Mouse (Mus musculus) limb, embryonic 15.5 days (tissue): ENCODE measurements around the gene Vps13d. TPM values are rescaled to one million over a fixed set of nuclear protein-coding genes. Genes with fewer than 3 reads are reported as not detected.

Experiments used
- ATAC-seq: fragments of 200-750 bp; cut with Nextera tagmentation; 2 replicates; pipeline ENCODE4 v1.8.0; 2017; ENCODE audit warnings: low read depth, moderate TSS enrichment; ENCODE audit not compliant: insufficient number of reproducible peaks, low FRiP score, low TSS enrichment
- H3K27ac ChIP-seq: fragments of 300-500 bp; sonication (generic); 2 replicates; pipeline ENCODE4 v1.5.1; 2015; ENCODE audit warnings: moderate library complexity, mild to moderate bottlenecking, inconsistent platforms
- H3K27me3 ChIP-seq: fragments of 300-500 bp; sonication (generic); 2 replicates; pipeline ENCODE4 v1.6.1; 2015; ENCODE audit warnings: inconsistent platforms
- H3K36me3 ChIP-seq: fragments of 300-500 bp; sonication (generic); 2 replicates; pipeline ENCODE4 v1.6.1; 2015; ENCODE audit warnings: inconsistent platforms
- H3K4me1 ChIP-seq: fragments of 300-500 bp; sonication (generic); 2 replicates; pipeline ENCODE4 v1.6.1; 2015; ENCODE audit warnings: inconsistent platforms
- H3K4me2 ChIP-seq: fragments of 300-500 bp; sonication (generic); 2 replicates; pipeline ENCODE4 v1.6.1; 2015; ENCODE audit warnings: mild to moderate bottlenecking, inconsistent platforms
- H3K4me3 ChIP-seq: fragments of 300-500 bp; sonication (generic); 2 replicates; pipeline ENCODE4 v1.5.1; 2015; ENCODE audit warnings: mild to moderate bottlenecking, inconsistent platforms
- H3K9ac ChIP-seq: fragments of 300-500 bp; sonication (generic); 2 replicates; pipeline ENCODE4 v1.6.1; 2015; ENCODE audit warnings: inconsistent platforms
- H3K9me3 ChIP-seq: fragments of 300-500 bp; sonication (generic); 2 replicates; pipeline ENCODE4 v1.6.1; 2016; ENCODE audit warnings: inconsistent platforms
- WGBS: fragments of 180-500 bp; shearing (Covaris S2); methylation state at CpG from one replicate; pipeline ENCODE4 v1.1.7; 2015; 5-methylcytosine and 5-hydroxymethylcytosine counted together
- polyA plus RNA-seq: library from polyadenylated mRNA; unstranded; fragments of >200 nt; fragmentation: Nextera tagmentation; extraction: Ambion mirVana; gene quantifications from 2 replicates; pipeline ENCODE4 v1.2.1, GENCODE M21; 2015

Vps13d gene
- polyA plus RNA-seq, 1 experiment from 2014 or later: 11.1 TPM

DNA sequence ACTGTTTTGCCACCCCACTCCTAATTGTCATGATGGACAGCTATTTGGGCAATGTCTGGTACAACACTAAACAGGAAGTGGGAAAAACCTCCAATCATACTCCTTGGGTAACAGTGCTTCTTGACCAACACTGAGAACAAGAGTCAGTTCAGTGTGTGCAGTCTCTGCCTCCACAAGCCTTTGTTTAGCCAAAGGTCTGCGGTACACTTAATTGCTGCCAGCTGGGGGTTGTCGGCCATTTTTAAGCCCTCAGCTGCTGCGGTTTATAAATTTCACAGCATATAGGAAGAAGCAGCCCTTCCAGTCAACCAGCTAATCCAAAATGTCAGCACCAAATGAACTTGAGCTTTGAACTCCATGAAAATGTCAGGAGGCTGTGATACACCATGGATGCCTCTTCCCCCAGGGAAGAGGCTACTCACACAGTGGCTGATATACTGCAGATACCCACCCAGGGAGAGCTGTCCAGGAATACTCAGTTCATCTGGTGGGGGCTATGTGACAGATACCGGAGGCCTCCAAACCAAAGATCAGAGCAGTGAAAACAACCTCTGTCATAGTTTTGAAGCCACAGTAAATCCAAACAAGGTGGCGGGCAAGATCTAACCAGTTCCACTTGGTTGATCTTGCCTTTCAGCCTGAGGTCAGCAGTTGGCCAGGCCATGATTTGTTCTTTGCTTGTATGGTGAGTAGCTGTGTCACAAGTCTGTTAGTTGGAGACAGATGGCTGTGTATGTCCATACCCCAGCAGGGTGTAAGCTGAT, 206.2 kb downstream of the Vps13d start:
- WGBS: 38% methylated on average over 5 of the region's 5 CpGs
- Histone ChIP-seq H3K27ac (peak overlapping the region; percentile 47; the same call in 1 of the 2 replicates), H3K4me3 (no peak overlapping the region), H3K4me2 (no peak overlapping the region), H3K4me1 (peaks cover 19% of the 10 kb centered on the region), H3K9me3 (no peaks in the 10 kb centered on the region), H3K9ac (no peak overlapping the region), H3K36me3 (no peaks in the 10 kb centered on the region), H3K27me3 (no peaks in the 10 kb centered on the region)
- ATAC-seq: no peak

DNA sequence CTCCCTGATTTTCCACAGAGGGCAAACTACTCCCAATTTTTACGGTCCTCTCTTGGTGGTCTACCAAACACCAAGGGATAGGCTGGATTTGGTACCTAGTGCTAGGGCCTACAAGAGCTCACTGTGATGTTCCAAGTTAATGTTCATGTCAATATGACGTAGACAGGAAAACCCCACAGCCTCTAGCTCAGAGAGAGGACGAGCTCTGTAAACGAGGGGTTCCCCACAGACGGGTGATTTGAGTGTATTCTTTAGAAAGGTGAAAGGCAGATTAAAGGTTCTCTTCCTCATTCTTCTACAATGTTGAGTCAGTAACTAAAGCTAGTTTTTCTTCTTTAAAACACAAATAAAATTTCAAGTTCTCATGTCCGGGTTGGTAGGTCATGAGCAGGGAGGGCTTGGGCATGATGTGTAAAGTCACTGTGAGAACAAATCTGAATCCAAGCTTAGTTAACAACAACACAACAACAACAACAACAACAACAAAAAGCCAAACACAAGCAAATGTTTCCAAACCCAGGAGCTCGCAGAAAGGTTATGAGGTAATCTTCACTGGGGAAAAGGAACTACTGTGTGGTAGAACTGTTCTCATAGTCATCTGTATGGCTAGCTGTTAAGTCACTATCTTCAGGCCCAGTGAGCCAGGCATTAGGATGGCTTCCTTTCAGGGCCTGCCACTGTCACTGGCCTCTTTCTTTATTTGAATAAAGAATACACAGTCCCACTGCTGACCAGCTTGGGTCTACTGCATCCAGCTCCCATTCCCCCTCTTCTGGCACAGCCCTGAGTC, 208.6 kb downstream of the Vps13d start:
- Histone ChIP-seq H3K27me3 (no peaks in the 10 kb centered on the region), H3K4me2 (no peak overlapping the region), H3K9ac (no peak overlapping the region), H3K9me3 (no peaks in the 10 kb centered on the region), H3K4me3 (no peak overlapping the region), H3K4me1 (peaks cover 16% of the 10 kb centered on the region), H3K27ac (no peak overlapping the region), H3K36me3 (0 out of 2 replicates have a peak, but pooled peaks cover 2% of the 10 kb centered on the region)
- 89% methylated on average over 7 of the region's 7 CpGs for WGBS
- no peak for ATAC-seq

DNA sequence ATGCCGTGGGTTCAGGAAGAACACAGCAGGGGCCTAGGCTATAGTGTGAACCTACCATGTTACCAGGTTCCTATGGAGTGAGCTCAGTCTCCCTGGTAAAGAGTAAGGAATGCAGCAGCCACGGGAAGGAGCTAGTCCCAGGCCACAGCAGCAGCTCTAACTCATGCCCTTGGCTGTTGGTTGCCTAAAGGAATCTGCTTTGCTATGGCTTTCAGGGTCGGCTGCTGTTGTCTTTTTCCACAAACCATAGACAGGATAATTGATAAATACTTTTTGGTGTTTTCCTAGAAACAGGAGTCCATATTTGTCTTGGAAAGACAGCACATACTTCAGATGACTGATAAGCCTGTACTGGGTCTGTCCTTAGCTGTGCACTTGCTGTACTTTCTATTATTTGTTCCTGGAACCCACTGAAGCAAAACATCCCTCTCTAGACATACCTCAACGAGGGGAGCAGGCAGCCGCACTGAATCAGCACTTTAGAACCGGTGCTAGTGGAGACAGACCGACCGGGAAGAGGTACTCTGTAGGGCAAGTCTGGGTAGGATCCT, 210.9 kb downstream of the Vps13d start:
- H3K4me2 ChIP-seq: no peak overlapping the region
- no peaks in the 10 kb centered on the region for H3K27me3 ChIP-seq
- WGBS: 52% methylated on average over 8 of the region's 8 CpGs
- H3K36me3 ChIP-seq: 0 out of 2 replicates have a peak, but pooled peaks cover 2% of the 10 kb centered on the region
- no peaks in the 10 kb centered on the region for H3K9me3 ChIP-seq
- no peak overlapping the region for H3K4me3 ChIP-seq
- no peak overlapping the region for H3K27ac ChIP-seq
- no peak overlapping the region for H3K9ac ChIP-seq
- no peak for ATAC-seq
- peaks cover 24% of the 10 kb centered on the region for H3K4me1 ChIP-seq

DNA sequence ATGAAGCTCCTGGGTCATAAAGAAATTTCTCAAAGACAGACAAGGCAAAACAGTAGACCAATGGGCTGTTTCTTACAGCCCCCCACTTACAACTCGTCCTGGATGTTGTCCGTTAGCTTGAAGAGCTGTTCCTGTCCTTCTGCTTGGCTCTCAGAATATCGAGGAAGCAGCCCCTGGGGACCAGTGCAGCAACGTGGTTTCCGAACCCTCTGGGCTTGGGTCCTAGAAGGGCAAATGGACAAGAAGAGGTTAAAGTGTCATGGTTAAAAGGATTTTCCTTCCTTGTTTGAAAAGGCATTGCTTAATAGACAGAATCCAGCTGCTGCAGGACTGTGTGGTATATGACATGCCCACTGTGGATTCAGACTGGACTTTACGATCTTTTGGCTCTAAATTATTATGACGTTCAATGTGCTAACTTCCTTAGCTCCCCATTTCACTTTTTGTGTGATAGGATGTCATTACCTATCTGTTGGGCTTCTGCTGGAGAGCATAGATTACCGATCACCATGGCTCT, 211.5 kb downstream of the Vps13d start:
- Histone ChIP-seq H3K27ac (no peak overlapping the region), H3K36me3 (0 out of 2 replicates have a peak, but pooled peaks cover 2% of the 10 kb centered on the region), H3K4me3 (no peak overlapping the region), H3K4me2 (no peak overlapping the region), H3K9ac (no peak overlapping the region), H3K9me3 (no peaks in the 10 kb centered on the region), H3K27me3 (no peaks in the 10 kb centered on the region), H3K4me1 (peaks cover 24% of the 10 kb centered on the region)
- no peak for ATAC-seq
- 68% methylated on average over 8 of the region's 8 CpGs for WGBS

DNA sequence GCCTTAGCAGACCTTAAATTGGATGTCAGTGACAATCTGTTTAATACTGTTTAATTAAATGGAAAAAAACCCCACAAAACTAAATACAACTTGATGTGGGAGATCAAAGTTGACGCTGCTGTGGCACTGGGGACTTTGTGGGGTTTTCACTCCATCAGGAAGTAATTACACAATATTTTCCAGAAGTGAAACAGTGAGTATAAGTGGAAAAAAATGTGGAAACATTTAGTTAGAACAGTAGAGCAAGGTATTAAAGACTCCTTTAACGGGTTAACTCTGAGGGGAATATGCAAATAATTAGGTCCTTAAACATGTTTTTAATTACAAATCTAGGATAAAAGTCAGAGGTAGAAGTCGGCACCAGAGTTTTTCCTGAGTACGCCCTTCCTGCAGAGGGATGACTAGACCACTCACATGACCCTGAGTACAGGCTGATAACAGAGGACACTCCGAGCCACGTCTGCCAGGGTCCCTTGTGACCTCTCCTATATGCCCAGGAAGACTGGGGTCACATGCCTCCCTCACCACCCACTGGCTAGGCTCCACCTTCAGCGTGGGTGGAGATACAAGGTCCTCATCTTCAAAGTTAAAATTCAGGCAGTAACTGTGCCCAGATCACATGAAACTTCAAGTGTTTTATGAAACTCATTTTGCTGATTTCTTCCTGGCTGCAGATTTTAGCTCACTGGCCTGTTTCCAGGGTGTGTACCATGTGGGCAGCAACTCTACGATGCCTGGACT, 213.8 kb downstream of the Vps13d start:
- peaks cover 2% of the 10 kb centered on the region; the same call in 1 of the 2 replicates for H3K36me3 ChIP-seq
- H3K4me2 ChIP-seq: no peak overlapping the region
- H3K9ac ChIP-seq: no peak overlapping the region
- ATAC-seq: peak; percentile 52
- H3K27me3 ChIP-seq: no peaks in the 10 kb centered on the region
- peaks cover 35% of the 10 kb centered on the region for H3K4me1 ChIP-seq
- WGBS: 24% methylated on average over 8 of the region's 8 CpGs
- H3K9me3 ChIP-seq: no peaks in the 10 kb centered on the region
- no peak overlapping the region for H3K4me3 ChIP-seq
- H3K27ac ChIP-seq: peak overlapping the region; percentile 54

DNA sequence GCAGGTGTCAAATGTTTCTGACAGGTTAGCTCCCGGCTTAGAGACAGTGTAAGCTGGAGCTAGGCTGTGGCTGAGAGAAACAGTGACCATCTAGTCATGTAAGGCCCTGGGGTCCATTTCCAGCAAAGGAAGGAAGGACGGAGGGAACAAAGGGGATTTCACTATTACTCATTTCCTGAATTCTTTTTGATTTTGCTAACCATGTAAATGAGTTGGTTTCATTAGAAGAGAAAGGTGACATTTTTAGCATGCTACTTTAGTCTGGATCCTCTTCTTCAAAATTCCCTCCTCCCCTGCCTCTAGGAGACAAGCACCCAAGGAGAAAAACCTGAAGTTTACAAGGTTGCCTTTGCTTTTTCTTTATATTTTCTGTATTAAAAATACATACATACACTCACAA, 214.7 kb downstream of the Vps13d start:
- Histone ChIP-seq H3K27me3 (no peaks in the 10 kb centered on the region), H3K4me1 (peaks cover 35% of the 10 kb centered on the region), H3K9ac (no peak overlapping the region), H3K36me3 (peaks cover 2% of the 10 kb centered on the region; the same call in 1 of the 2 replicates), H3K4me3 (no peak overlapping the region), H3K4me2 (no peak overlapping the region), H3K27ac (no peak overlapping the region), H3K9me3 (no peaks in the 10 kb centered on the region)
- 58% methylated on average over 2 of the region's 2 CpGs for WGBS
- ATAC-seq: no peak

DNA sequence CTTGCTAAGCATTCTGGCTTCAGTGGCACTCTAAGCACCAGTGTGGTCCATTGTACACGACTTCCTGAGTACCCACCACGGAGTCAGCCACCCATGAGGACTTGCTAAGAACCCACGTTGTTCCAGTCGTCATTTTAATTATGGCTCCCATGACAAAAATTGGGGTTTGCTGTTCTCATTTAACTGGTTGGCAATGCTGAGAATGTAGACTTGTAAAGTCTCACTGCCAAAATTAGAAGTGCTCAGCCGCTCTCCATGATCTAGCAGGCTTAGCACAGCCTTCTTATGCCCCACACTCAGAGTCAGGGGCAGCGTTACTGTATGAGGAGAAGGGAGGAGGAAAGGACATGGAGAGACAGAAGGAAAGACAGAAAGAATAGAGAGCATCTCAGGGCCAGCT, 216.8 kb downstream of the Vps13d start:
- peak overlapping the region; percentile 51; the same call in 1 of the 2 replicates for H3K27ac ChIP-seq
- H3K9ac ChIP-seq: no peak overlapping the region
- H3K4me3 ChIP-seq: no peak overlapping the region
- no peak for ATAC-seq
- no peaks in the 10 kb centered on the region for H3K27me3 ChIP-seq
- H3K4me2 ChIP-seq: no peak overlapping the region
- 40% methylated on average over 6 of the region's 6 CpGs for WGBS
- H3K4me1 ChIP-seq: peaks cover 36% of the 10 kb centered on the region
- peaks cover under 1% of the 10 kb centered on the region; the same call in 1 of the 2 replicates for H3K36me3 ChIP-seq
- no peaks in the 10 kb centered on the region for H3K9me3 ChIP-seq

DNA sequence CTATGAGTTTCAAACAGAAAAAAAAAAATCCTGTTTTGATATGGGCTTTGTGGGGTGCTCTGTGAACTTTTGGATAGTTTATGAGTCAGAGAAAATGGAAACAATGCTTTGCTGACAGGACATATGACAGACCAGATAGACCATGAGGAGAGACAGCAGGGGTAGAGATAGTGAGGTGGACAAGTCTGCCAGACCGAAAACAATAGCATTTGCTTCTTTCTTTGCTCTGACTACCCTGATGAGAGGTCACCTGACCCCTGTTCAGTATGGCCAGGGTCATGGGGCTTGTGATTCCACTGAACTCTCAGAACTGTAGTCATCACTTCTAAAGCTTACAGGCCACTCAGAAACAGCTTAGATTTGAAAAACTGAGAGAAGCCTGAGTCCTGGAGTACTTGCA, 217.7 kb downstream of the Vps13d start:
- Histone ChIP-seq H3K9me3 (no peaks in the 10 kb centered on the region), H3K27me3 (no peaks in the 10 kb centered on the region), H3K4me3 (no peak overlapping the region), H3K4me2 (no peak overlapping the region), H3K4me1 (peaks cover 42% of the 10 kb centered on the region), H3K36me3 (no peaks in the 10 kb centered on the region; the same call in 1 of the 2 replicates), H3K27ac (no peak overlapping the region), H3K9ac (no peak overlapping the region)
- WGBS: 86% methylated on average over 1 of the region's 1 CpGs
- no peak for ATAC-seq

DNA sequence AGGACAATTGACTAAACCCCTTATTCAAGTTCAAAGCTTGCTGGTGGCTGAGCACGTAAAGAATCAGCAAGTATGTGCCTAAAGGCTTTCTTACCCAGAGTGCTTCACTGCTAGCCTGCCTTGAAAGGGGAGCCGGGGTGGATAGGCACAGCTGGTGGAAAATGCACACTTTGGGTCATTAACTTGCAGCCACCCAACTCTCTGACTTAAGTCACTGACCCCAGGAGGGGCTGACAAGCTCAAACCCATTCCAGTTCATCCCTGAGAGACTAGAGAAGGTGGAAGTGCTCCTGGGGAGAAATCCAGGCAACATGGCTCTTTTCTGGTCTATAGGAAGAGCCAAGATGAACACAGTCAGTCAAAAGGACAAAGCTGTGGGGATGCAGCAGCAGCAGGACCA, 219.3 kb downstream of the Vps13d start:
- WGBS: 36% methylated on average over 2 of the region's 2 CpGs
- Histone ChIP-seq H3K9me3 (no peaks in the 10 kb centered on the region), H3K4me3 (no peak overlapping the region), H3K9ac (no peak overlapping the region), H3K27me3 (no peaks in the 10 kb centered on the region), H3K27ac (no peak overlapping the region), H3K4me1 (peaks cover 30% of the 10 kb centered on the region), H3K4me2 (no peak overlapping the region), H3K36me3 (no peaks in the 10 kb centered on the region; the same call in 1 of the 2 replicates)
- ATAC-seq: no peak

DNA sequence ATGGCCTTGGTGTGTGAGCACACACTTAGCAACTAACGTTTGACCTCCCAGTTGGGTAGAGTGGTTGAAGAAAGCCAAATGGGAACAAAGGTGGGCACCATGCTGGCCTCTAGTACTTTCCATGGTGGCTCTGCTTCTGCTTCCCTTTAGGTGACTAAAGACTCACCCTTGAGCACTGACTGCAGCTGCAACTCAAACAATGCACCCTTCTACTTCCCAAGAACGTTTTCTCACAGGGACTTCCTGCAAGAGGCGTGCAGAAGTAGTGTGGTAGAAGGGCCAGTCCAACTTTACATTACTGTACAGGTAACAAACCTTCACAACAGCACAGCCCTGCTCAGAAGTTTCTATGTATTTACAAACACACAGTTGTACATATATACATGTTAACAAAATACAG, 220.3 kb downstream of the Vps13d start:
- H3K36me3 ChIP-seq: no peaks in the 10 kb centered on the region; the same call in 1 of the 2 replicates
- no peak overlapping the region for H3K27ac ChIP-seq
- no peak overlapping the region for H3K4me3 ChIP-seq
- H3K9ac ChIP-seq: no peak overlapping the region
- 75% methylated on average over 3 of the region's 3 CpGs for whole genome bisulfite sequencing
- H3K9me3 ChIP-seq: no peaks in the 10 kb centered on the region
- ATAC-seq: no peak
- no peak overlapping the region for H3K4me2 ChIP-seq
- peaks cover 27% of the 10 kb centered on the region for H3K4me1 ChIP-seq
- H3K27me3 ChIP-seq: no peaks in the 10 kb centered on the region

DNA sequence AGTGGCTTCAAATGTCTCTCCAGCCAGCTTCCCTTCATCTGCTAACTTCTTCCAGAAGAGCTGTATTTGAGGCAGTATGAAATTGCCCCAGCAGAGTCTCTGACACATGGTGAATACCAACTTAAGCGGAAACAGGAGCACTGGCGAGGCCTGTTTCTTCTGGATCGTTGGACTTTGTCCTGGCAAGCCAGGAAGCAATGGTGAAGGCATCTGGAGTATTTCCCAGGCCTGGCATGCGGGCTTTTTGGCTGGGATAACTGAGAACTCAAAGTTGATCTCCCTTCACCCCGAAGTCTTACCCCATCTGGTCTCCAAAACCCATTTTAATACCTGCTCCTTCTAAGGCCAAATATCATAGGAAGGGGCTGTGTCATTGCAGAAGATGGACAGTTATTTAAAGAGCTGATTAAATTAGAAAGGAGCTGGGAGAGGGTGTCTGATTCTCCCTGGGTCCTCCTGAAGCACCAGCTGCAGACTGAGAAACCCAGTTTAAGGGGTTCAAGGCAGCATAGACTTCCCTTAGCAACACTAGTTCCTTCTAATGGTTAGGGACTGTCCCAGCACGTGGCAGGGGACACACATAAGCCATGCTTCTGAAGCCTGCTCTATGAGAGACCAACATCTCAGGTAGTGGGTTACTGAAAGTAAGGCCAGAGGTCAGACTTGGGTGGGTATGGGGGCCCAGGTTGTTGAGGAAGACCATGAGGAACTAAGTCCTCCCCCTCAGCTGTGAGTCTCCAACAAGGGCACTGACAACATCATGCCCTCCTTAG, 221.7 kb downstream of the Vps13d start:
- H3K9ac ChIP-seq: no peak overlapping the region

More for the DNA sequence above, 221.7 kb downstream of the Vps13d start:
- no peak overlapping the region for H3K4me2 ChIP-seq
- no peak overlapping the region for H3K4me3 ChIP-seq
- peak overlapping the region; percentile 29; the same call in 1 of the 2 replicates for H3K27ac ChIP-seq
- no peaks in the 10 kb centered on the region for H3K9me3 ChIP-seq
- WGBS: 46% methylated on average over 6 of the region's 6 CpGs
- H3K36me3 ChIP-seq: no peaks in the 10 kb centered on the region; the same call in 1 of the 2 replicates
- no peaks in the 10 kb centered on the region for H3K27me3 ChIP-seq
- no peak for ATAC-seq
- H3K4me1 ChIP-seq: peaks cover 23% of the 10 kb centered on the region
